Mouse (Mus musculus): ENCODE measurements around the gene Arl6ip5.
A peak's percentile ranks its signal among the peaks of the same experiment; 100 is the strongest.
"Not testable (repeated sequence)": the region's sequence is repeated elsewhere in the genome, so short reads cannot be mapped to it uniquely, and the experiment has no call there.

The Arl6ip5 gene

DNA sequence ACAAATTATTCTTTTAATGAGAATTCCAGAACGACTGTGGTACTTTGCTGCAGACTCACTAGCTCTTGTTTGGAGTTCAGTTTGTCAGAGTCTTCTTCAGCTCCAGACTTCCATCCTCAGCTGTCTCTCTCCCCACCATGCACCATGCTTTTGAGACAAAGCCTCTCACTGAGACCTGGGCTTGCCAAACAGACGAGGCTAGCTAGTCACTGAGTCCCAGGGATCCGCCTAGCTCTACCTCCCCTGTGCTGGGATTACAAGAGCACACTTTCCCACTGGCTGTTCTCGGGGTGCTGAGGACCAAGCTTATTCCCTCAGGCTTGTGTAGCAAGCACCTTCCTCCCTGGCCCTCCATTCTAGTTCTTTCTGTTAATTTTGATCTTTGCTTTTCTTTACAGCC, 13.1 kb downstream of the Arl6ip5 start:
- no peak for DNase-seq (ENCODE audit: low spot score)

DNA sequence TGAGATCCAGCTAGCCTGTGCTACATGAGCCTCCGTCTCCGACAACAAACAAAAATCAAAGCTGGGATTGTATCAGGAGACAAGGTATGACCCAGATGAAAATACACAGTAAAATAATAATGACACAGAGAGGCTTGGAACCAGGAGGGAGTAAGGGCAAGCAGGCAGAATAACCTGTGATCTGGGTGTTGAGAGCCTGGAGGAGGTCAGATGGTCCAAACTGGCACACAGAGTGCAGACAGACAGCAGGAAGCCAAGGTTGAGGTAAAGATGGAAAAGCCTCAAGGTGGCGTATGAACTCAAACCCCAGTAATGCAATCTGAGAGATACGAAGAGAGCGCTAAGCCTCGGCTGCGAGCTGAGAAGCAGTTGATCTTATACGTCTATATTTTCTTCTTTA, 14.0 kb downstream of the Arl6ip5 start:
- no peak for DNase-seq (ENCODE audit: low spot score)

DNA sequence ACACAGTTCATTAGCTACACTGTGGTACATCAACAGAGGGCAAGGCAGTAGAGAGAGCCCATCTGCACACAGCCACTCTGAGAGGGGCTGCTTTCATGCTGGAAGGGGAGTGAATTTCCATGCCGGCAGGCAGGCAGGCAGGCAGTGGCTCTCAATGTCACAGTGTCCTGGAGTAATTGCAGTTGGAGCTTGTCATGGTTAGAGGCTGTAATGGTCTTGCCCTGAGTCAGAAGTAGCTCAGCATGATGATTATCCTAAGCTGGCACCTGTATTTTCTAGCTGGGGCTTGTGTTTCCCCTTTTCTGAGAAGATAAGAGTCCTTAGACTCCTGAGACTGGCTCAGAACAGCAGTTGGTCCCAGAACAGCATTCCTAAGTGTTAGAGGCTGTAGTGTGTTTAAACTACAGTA, 15.6 kb downstream of the Arl6ip5 start:
- no peak for DNase-seq (ENCODE audit: low spot score)

DNA sequence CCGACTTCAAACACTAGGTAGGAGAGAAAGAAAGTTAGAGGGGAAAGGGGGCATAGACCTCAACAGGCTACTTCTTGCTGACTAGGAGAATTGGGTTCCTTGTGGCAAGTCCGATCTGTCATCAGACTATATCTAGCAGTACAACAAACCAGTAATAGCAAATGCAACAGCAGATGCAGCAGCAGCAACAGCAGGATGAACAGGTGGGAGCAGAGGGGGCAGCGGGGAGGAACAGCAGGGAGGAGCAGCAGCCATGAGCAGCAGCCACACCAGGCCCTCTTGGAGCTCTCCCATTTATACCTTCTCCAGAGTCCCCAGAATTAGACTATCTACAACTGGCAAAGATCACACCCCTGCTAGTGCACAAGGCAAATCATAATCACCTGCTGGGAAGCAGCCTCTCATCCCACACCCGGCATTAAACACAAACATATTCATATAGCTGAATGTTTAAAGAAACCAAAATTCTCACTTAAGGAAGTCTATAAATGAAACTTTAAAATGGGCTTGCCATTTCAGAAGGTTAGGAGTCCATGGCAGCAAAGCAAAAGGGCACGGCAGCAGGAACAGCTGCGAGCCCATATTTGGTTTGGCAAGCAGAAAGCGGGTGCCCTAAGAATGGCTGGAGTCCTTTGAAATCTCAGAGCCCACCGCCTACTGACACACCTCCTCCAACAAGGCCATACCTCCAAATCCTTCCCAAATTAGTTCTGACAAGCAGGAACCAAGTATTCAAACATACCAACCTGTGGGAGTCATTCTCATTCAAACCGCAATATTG, 16.8 kb downstream of the Arl6ip5 start:
- no peak for DNase-seq (ENCODE audit: low spot score)

DNA sequence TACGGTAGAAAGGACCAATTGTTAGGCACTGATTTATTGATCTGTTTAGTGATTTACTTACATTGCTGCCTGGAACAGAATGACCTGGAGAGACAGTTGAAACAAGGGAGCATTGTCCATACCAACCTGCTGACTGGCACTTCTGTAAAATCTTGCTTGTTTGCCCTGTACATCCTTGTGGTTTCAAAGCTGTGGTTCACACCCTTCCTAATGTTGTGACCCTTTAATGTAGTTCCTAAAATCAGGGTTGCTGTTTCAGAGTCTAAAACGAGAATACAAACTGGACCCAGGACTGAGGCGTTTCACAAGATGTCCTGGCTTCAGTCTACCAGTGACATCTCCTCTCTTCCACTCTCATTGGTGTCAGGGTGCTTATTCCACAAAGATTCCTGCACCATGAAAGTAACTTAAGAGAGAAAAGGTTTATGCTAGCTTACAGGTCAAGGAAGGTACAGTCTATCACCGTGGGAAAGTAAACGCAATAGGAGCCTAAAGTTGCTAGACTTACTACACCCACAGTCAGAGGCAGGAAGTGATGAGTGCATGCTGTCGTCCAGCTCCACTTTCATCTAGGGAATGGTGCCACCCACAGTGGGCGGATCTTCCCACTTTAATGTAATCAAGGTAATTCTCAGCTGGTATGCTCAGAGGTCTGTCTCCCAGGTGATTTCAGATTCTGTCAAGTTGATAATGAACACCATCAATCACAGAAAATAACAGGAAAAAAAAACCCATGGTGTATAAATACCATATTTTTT, 24.6 kb downstream of the Arl6ip5 start:
- DNase-seq (ENCODE audit: low spot score), result no peak

DNA sequence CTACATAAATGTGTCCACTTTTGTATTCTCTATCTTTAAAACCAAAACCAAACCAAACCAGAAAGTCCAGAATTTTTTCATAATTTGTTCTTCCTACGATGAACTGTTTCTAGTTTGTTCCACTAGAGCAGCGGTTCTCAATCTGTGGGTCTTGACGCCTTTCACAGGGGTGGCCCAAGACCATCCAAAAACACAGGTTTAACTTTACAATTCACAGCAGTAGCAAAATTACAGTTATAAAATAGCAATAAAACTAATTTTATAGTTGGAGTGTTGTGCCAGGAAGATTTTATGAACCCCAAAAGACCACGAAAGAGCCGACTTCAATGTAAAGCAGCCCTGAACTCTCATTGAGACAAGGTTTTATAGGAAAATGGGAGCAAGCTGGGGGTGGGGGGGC, 25.6 kb downstream of the Arl6ip5 start:
- no peak for DNase-seq (ENCODE audit: low spot score)

DNA sequence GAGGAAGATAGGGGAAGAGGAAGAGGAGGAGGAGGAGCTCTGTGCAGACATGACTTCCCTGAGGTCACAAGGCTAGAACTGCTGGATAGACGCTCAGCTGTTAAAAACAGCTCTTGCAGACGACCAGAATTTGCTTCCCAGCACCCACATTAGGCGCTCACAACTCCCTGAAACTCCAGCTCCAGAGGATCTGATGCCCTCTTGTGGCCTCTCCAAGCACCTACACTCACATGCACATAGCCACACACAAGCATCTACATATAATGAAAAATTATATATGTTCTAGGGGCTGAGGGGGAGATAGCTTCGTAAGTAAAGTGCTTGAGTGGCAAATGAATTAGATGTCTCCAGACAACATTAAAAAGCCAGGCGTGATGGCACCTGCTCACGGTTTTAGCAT, 28.9 kb downstream of the Arl6ip5 start:
- DNase-seq (ENCODE audit: low spot score), result no peak

DNA sequence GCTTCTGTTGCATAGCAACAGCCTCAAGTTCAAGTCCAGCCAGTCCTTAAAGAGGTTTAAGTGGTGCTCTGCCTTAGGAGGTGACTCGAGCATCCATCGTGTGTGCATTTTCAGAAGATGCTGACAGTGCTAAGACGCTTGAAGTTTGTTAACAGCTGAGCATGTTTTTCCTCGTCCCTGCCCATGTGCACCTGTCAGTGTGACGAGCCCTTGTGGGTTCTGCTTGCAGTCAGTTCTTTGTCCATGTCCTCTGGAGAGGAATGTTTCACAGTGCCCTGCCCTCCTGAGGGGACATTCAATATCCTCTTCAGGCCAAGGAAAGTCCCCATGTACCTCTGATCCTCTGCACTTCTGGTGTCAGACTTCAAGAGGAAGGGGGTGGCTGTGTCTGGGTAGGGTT, 29.6 kb downstream of the Arl6ip5 start:
- no peak for DNase-seq (ENCODE audit: low spot score)

DNA sequence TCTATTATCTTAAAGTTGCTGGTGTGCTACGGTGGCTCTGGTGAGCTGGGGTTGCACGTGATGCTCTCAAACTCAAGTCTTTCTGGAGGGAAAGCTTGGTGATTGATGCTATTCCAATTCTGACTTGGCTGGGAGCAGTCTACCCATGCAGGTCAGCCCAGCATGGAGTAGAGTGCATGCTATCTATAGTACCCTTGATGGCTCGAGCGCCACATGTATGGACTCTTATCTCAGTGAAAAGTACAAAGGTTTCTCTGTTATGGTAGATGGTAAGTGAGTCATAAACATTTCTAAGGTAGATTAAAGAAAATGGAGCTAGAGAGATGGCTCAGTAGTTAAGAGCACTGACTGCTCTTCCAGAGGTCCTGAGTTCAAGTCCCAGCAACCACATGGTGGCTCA, 32.0 kb downstream of the Arl6ip5 start:
- DNase-seq (ENCODE audit: low spot score), result no peak

DNA sequence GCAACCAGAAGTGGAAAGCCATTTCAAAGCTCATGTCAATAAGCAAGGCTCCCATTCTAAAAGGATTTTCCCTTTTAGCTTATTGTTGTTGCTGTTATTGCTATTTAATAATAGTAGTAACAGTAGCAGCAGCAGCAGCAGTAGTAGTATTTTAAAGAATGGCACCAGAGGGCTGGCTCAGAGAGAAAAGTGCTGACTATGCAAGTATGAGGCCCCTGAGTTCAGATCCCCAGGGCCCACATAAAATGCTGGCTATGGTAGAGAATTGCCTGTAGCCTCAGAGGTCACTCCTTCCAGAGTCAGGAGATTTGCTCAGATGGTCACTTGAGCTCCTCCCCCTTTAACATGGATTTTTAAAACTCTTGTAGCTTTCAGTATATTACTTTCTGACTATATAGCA, 34.7 kb downstream of the Arl6ip5 start:
- DNase-seq (ENCODE audit: low spot score), result no peak

DNA sequence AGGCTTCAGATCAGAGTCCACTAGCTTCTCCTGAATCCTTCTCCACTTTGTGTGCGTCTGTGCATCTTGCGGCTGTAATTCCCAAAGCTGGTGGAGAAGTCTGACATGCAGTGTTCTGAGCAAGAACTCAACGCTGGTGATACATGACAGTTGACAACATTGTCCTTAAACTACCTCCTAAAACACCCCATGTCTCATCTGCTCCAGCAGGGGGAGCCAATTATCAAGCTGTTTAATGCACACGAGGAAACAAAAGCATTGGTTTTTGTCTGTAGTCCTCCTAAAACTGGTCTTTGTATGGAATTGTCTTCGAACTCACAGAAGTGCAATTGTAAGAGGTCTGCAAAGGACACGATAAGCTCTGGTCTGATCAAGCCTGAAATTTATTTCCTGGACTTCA, 40.5 kb downstream of the Arl6ip5 start:
- peak; percentile 77 for DNase-seq (ENCODE audit: low spot score)

DNA sequence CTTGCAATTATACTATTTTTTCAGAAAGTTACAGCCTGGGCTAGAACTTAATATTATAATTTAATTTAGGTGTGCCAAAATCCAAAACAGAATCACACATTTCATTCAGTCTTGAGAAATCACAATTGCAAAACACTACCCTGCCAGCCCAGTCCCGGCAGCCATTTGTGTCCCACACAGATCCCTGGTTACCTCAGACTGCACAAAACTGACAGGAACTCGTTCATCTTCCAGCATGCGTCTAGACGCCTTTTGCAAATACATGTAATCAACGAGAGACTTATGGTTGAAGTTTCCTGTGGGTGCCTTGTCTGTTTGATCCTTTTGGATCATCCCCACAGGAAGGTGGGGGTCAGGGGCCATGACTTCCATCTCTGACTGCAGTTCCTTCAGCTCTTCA, 41.6 kb downstream of the Arl6ip5 start:
- no peak for DNase-seq (ENCODE audit: low spot score)

DNA sequence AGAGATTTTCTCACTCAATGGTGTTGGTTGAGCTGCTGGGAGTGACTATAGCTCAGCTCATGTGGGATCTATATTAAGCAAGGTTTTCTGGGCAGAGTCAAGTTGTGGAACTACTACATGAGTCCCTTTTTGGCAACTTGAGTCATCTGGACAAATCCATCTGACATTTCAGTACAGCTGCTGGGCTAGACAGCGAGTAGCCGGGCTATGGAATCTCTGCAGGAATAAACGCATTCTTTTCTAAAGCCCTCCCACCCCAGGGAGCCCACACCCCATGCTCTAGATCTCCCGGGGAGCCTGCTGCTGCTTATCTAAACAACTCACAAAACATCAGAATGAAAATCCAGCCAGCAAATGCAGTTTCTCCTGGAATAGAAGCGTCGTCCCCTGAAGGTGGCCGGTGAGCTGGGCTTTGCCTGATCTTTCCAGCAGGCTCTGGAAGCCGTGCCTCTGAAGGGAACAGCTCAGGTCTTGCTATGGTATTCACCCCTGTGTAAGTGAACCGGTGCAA, 42.3 kb downstream of the Arl6ip5 start, which contains the start of gene Lmod3:
TSS of gene Lmod3 (minus strand) at position 49 of the 511 bp plus-strand sequence.
- no peak for DNase-seq (ENCODE audit: low spot score)

DNA sequence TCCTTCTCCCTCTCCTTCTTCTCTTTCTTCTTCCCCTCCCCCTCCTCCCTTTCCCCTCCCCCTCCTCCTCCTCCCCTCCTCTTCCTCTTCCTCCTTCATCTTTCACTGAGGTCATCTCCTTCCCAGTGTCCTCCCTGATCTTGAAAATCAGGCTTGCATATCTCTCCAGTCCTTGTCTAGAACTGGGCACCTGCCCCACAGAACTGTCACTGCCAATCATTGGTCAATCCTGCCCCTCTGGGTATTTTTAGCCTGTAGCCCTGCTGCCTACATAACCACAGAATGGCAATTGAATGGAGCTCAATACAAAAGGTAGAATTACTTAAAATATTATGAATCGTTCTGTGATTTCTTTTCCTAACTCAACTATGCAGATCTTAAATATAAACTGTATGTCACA, 48.0 kb downstream of the Arl6ip5 start:
- no peak for DNase-seq (ENCODE audit: low spot score)

DNA sequence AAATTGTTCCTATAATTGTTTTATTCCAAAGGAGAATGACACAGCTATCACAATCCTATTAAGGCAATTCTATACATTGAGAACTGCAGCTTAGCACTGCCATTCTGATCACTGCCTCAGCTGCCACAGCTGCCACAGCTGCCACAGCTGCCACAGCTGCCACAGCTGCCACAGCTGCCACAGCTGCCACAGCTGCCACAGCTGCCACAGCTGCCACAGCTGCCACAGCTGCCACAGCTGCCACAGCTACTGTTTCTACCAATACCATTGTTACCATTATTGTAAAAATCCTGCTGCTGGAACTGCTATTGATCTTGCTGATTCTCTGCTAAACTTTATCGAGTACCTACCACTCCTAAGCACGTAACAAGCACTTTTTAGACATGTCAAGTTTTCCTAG, 49.4 kb downstream of the Arl6ip5 start:
- DNase-seq (ENCODE audit: low spot score), result not testable (repeated sequence)

DNA sequence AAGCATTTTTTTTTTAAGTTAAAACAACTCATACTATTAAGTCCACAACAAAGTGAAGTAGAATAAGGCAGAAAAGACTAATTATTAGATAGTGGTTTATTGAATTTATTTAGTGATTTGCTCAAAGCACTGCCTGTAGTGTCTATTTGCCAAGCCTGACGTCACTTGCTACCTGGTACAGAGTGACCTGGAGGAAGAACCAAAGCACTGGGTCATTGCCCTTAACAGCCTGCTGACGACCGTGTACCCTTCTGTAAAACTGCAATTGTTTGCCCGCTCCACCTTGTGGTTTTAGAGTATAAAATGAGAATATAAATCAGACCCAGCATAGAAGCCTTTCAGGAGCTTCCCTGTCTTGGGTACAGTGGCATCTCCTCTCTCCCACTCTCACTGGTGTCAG, 51.7 kb downstream of the Arl6ip5 start:
- DNase-seq (ENCODE audit: low spot score), result no peak

DNA sequence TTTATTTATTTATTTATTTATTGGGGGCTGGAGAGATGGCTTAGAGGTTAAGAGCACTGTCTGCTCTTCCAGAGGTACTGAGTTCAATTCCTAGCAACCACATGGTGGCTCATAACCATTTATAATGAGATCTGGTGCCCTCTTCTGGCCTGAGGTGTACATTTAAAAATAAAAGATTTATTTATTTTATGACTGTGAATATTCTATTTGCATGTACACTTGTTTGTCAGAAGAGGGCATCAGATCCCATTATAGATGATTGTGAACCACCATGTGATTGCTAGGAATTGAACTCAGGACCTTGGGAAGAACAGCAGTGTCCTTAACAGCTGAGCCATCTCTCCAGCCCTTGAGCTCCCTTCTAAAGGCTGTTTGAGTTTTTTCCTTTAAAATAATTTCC, 53.3 kb downstream of the Arl6ip5 start:
- not testable (repeated sequence) for DNase-seq (ENCODE audit: low spot score)

DNA sequence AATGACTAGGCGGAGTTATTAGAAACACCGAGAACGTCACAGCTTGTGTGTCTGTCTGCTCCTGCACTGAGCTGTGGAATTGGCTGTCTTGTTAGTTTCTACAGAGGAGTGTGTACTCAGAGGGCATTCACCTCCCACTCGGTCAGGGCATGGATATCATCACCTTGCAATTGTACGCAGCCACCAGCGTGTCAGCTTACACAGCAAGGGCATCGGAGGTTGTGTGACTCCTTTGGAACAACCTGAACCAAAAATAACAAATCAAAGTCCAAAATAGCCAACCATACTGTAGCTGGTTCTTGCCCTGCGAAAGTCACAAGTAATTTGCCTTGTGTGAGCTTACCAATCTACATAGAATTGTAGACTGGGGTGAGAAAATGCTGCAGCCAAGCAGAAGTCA, 54.8 kb downstream of the Arl6ip5 start:
- no peak for DNase-seq (ENCODE audit: low spot score)

DNA sequence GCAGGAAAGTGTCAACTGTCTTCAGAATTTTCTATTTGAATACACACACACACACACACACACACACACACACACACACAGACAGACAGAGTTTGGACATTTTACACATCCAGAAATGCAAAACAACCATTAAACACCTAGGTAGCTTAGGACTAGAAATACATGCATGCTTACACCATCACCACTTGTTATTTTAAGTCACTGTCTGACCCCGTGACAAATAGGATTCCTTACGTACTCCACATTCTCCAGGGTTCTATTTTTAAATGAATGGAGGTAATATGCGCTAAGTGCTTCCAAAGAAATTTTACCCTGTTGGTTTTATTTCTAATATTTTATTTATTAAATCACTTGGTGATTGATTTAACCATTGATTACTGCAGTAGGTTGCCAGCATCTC, 55.2 kb downstream of the Arl6ip5 start:
- no peak for DNase-seq (ENCODE audit: low spot score)

DNA sequence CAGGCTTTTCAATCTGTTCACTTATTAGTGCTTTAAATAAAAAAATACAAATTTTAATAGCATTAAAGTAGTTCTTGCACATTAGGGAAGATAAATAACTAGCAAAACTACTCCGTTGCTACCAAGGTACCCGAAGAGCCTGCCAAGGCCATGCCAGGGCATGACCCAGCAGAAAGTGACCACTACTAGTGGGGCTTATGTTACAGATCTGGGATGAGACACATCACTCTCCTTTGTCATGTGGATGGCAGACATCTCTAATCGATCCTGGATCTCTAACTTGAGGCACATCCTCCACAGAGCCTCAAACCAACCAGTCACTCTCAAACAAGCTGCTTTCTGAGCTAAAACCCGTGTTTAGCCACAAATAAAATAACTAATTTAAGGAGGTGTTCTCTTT, 56.2 kb downstream of the Arl6ip5 start:
- DNase-seq (ENCODE audit: low spot score), result no peak

DNA sequence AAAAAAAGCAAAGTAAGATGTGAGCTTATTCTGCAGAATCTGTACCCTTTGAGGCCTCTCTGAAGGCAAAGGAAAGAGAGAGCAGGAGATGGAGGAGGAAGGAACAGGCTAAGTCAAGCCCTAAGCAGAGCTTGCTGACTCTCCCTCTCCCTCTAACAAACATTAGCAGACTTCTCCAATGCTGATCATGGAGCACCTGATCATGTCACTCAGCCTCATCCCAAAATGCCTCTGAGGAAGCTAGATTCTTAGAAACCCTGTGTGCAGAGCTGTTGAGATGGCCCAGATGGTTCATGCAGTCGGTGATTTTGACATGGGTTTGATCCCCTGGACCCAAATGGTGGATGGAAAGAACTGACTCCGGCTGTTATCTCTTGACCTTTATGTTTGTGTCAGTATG, 56.6 kb downstream of the Arl6ip5 start:
- no peak for DNase-seq (ENCODE audit: low spot score)

DNA sequence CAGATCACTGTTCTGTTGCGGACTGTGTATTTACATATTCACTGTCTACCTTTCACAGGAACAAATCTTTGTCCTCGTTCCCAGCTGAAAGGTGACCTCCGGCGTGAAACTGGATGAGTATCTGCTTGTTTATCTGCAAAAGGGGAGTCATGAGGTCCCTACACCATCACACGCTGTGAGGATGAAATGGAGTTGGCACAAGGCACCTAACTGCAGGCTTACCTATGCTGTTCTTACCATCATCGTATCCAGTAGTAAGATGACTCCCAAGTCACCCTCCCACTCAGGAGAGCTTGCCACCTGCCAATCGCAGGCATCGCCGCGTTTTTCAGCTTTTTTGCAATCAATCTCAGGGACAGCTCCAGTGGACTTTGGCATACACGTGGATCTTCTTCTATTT, 59.1 kb downstream of the Arl6ip5 start:
- DNase-seq (ENCODE audit: low spot score), result no peak

DNA sequence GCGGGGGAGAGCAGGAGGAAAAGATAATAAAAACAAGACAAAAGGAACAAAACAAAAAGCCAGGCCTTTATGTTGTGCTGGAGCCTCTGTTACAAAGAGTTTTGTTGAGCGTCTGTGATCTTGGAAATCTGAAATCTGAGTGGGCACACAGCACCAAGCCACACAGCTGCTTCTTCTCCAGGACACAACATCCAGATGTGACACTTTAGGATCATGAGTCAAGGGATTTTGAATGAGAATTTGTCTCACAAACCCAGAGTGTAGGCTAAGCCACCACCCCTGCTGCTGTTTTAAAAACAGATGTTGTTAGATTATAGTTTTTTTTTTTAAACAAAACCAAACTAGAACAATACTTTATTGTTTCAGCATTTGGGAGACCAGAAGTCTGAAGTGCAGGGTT, 61.9 kb downstream of the Arl6ip5 start:
- no peak for DNase-seq (ENCODE audit: low spot score)

Measured in retina, embryonic 14.5 days (tissue).